Mouse (Mus musculus) layer of hippocampus, postnatal 14 days (tissue): ENCODE measurements at regions not wholly inside any gene's neighbourhood (a gene's known extent, or its start where the extent isn't known, plus 50 kb on each side); places are given as distances from the start of the nearest gene placed in this dataset.
"Not testable (repeated sequence)": the region's sequence is repeated elsewhere in the genome, so short reads cannot be mapped to it uniquely, and the experiment has no call there.

Experiments used
- DNase-seq, 2 experiments: peaks; one replicate each; pipeline ENCODE4 v3.0.0; 2021 to 2022; ENCODE audit warnings: low spot score in 2 of 2, mixed read lengths in 1 of 2

DNA sequence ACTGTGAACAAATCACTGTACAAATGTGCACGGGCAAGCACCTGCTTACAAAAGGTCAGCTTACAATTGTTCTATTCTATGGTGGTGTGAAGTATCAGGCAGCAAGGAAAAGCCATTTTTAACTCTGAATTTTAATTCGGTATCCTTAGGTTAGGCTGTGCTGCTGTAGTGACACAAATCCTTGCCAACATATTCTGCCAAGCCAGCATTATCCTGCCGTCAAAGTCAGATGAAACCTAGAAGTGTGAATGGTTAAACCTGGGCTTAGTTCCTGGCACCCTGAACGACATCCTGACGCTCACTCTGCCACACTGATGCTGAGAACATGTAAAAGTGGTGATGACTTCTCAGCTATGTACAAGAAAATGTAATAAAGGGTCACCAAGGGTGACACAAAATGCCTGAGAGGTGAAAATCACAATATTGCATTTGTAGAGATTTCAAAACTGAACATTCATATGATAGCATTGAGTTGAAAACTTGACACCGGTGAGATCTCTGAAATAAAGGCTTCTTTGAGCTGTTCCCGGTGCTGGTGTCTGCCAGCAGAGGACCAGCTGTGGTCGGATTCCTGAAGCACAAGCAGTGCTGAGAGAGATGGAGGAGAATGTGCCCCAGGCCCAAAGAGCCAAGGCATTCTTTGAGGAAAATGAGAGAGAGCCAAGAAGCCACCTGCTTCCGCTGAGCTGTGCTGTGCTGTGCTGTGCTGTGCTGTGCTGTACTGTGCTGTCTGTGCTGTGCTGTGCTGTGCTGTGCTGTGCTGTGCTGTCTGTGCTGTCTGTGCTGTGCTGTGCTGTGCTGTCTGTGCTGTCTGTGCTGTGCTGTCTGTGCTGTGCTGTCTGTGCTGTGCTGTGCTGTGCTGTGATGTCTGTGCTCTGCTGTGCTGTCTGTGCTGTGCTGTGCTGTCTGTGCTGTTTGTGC lies 195.9 kb downstream of the Tcp10c start:
- no peak for DNase-seq

DNA sequence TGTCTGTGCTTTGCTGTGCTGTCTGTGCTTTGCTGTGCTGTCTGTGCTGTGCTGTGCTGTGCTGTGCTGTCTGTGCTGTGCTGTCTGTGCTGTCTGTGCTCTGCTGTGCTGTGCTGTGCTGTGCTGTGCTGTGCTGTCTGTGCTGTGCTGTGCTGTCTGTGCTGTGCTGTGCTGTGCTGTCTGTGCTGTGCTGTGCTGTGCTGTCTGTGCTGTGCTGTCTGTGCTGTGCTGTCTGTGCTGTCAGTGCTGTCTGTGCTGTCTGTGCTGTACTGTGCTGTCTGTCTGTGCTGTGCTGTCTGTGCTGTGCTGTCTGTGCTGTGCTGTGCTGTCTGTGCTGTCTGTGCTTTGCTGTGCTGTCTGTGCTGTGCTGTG lies 196.5 kb downstream of the Tcp10c start:
- not testable (repeated sequence) for DNase-seq

DNA sequence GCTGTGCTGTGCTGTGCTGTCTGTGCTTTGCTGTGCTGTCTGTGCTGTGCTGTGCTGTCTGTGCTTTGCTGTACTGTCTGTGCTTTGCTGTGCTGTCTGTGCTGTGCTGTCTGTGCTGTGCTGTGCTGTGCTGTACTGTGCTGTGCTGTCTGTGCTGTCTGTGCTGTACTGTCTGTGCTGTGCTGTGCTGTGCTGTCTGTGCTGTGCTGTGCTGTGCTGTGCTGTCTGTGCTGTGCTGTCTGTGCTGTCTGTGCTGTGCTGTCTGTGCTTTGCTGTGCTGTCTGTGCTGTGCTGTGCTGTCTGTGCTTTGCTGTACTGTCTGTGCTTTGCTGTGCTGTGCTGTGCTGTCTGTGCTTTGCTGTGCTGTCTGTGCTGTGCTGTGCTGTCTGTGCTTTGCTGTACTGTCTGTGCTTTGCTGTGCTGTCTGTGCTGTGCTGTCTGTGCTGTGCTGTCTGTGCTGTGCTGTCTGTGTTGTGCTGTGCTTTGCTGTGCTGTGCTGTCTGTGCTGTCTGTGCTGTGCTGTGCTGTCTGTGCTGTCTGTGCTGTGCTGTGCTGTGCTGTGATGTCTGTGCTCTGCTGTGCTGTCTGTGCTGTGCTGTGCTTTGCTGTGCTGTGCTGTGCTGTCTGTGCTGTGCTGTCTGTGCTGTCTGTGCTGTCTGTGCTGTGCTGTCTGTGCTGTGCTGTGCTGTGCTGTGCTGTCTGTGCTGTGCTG lies 197.5 kb downstream of the Tcp10c start:
- DNase-seq, result not testable (repeated sequence)

DNA sequence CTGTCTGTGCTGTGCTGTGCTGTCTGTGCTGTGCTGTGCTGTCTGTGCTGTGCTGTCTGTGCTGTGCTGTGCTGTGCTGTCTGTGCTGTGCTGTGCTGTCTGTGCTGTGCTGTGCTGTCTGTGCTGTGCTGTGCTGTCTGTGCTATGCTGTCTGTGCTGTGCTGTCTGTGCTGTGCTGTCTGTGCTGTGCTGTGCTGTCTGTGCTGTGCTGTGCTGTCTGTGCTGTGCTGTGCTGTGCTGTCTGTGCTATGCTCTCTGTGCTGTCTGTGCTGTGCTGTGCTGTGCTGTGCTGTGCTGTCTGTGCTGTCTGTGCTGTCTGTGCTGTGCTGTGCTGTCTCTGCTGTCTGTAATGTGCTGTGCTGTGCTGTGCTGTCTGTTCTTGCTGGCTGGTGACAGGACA lies 198.5 kb downstream of the Tcp10c start:
- DNase-seq, result not testable (repeated sequence)

DNA sequence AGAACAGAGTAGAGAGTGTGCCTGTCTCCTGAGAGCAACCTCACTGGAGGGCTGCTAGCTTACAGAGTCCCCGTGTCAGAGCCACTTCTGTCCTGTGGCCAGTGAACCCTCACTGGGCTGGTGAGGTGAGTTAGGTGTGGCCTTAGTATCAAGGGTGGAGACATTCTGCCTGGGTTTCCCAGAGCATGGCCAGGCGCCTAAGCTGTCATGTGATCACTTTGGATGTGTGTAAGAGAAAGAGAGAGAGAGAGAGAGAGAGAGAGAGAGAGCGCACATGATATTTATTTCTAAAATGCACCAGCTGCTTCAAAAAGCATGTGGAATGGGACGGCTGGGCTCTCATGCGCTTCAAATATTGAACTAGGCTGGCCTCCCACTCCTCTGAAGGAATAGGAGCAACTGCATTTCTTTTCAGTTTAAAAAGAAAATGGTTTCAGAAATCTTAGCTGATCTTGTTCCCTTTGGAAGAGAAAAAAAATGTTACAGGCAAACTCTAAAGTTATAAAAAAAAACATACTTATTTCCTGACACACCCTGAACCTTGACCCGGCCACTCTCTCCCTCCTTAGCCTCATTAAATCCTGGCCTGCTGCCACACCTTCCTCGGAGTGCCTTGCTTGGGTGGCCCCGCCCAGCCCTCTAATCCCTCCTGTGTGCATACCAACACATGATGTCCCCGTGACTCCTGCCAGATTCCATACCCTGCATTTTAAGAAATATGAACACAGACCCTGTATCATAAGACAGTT lies 201.1 kb downstream of the Tcp10c start:
- DNase-seq, result not testable (repeated sequence)

DNA sequence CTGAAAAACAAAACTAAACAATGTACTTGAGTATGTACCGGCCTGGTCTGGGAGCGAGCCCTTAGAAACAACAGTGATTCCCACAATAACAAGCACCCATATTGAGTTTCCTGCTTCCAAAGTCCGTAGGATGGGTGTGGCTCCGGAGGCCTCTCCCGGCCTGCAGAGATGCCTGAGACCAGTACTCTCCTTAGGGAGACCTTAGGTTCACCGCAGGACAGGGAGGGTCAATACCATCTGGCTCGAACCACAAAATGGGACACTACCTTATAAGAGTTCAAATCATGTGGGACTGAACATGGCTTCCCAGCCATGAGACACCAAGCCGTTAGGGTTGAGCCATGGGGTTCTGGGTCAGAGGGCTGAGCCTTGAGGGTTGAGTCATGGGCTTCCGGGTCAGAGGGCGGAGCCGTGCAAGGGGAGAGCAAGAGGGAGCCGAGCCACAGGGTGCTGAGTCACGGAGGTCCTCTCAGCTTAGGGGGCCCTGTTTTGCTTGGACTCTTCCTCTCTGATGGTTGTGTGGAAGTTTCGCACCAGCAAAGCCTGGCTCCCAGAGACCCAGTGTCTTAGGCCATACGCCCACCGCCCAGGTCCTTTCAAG lies 201.8 kb downstream of the Tcp10c start:
- DNase-seq, result not testable (repeated sequence)

DNA sequence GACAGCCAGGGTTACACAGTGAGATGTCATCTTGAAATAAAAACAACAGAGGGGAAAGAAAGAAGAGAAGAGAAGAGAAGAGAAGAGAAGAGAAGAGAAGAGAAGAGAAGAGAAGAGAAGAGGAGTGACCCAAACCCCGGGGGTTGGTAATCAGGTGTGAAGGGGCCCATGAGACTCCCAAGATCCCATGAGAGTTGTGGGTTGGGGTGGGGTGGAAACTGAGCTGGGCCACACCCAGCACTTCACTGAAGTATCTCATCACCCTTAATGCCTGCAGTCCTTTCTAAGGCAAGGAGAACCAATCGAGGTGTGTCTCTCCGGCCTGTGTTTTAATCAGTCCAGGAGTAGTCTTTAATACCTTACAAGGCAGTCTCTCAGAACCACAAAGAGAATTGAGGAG lies 201.5 kb upstream of the Afdn start:
- no peak for DNase-seq

DNA sequence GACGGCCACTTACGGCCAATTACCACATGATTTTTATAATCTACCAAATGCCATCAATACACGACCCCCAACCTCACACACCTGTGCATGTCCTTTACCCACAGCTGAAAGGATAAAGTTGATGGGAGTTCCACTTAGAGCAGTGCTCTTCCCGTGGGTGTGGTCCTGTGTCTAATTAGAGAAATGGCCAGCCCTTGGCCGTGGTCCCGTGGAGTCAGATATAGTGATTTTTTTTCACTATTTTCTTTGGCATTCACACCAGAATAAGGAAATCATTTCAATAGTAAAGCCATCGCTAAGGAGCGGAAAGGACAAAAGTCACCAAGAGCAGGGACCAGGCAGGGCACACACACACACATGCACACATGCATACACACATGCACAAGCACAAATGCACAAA lies 199.0 kb upstream of the Afdn start:
- no peak for DNase-seq

DNA sequence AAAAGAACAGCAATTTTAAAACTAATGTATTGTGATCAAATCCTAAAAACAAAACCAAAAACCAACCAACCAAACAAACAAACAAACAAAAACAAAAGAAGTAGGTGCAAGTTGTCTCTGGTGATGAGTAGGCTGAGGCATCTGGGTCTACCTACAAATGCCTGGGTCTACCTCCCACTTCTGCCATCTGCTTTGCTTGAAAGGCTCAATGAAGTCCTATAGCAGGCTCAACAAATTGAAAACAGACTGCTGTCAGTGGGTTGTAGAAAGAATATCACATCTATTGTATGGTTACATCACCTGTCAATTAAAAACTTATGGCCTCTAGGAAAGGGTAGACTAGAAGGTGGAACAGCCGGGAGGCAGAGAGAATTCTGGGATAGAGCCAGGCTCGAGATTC lies 197.4 kb upstream of the Afdn start:
- peak in 1 of 2 experiments; percentile 58 for DNase-seq

DNA sequence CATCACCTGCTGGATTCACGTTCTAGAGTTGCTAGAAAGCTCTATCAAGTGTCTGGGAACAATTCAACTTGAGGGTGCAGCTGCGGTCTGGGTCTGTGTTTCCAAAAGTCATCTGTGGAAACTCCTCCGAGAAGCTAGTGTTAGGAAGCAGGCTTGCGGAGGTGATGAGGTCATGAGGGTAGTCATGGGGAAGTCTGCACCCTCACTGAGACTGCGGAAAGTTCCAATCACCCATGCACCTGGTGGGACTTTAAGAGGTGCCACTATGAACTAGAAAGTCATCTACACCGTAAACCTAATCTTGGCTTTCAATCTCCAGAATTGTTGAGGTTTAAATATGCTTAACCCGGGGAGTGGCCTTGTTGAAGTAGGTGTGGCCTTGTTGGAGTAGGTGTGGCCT lies 195.5 kb upstream of the Afdn start:
- no peak for DNase-seq

DNA sequence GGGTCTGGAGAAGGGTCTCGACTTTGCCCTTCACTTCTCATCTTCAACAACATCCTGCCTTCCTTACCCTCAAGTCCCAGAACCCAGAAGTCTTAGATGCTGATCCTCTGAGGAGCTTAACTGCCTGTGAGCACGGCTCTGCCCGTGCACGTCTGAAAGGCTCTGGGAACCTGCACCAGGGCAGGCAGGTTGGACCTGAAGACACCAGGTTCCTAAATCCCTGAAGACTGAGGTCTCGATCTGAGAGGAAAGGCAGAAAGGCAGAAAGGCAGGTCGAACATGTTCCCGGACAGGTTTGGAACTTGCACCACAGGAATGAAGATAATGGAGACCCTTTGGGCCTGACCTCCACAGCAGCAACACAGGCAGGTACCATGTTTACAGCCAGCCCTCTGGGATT lies 193.7 kb upstream of the Afdn start:
- no peak for DNase-seq

DNA sequence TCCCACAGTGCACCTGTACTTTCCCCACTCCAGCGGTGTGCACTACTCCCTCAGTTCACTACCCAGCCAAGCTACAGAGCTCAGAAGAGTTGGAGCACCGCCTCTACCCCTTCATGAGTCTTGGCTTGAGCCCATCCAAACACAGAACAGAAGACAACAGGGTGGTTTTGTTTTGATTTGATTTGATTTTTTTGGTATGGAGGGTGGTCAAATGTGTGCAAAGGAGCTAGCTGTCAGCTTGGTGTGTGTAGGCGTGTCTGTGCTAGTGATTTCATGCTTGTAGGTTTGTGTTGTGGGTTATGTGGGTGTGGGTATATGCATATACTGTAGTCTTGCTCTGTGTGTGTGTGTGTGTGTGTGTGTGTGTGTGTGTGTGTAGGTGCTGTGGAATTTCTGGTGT lies 193.2 kb upstream of the Afdn start:
- DNase-seq, result no peak

DNA sequence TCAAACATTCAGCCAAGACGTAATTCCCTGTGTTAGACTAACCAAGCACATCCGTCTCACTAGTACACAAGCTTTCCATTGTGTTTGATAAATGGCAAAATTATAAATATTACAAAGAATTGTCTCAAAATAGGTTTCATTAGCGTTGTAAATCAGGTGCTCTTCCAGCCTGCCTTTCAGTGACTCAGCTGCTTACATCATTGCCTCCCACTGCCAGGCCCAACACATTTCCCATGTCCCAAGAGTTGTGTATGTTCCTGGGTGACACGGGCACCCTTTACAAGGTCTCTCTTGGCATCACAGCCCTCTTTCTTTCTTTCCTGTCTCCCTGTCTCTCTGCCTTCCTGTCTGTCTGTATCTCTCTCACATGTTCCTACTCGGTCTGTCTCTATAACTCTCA lies 189.5 kb upstream of the Afdn start:
- no peak for DNase-seq

DNA sequence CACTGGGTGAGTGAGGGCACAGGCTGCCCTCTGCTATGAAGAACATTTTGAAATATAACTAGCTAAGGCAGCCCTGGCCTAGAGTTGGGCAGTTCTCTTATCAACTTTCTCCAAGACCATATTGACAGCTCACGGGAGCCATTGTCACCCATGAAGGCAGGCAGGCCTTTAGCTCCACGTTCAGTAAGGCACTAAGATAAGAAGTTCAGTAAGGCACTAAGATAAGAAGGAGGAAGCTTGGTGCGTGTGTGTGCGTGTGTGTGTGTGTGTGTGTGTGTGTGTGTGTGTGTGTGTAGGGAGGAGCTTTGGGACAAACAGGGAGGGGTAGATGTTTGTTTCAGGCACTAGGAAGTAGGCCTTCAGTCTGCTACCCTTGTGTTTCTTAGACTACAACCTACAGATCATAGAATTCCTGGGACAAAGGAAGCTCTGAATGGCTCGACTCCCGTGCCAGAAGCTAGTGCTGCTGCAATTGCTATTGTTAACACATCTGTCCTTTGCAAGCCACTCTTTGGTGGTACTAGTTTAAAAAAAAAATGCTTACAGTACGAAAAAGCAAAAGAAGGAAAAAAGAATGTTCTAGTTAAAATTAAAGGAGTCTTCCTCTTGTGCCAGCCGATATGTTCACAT lies 188.0 kb upstream of the Afdn start:
- no peak for DNase-seq

DNA sequence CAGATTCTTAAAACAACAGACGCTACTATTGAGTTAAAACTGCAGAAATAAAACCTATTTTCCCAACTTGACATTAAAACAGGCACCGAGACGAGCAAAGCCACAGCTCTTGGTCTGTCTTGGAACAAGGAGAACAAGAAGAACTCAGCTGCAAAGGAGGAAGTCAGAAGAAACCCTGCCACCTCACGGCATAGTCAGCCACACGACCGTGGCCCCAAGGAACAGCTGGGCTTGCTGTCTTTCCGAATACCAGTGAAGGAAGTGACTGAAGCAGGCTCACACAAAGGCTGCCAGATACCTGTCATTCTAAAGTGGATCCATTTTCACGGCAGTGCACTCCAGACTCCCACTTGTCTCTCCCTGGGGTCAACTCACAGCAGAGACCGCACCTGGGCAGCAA lies 187.3 kb upstream of the Afdn start:
- no peak for DNase-seq

DNA sequence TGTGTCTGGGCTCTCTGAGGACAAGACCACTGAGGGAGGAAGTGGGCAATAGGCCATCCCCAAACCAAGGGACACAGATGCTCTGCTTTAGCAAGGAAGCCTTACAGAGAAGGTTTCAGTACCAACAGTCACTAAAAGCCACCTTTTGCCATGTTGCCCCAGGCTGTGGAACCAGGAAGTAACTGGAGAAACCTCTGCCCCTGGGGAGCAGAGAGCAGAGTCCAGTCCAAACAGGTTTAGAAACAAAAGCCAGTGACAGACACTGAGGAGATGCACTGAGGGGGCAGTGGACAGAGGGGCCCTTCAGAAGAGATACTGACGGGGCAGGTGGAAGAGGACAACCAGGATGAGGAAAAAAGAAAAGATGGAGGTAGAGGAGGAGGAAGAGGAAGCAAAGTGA lies 186.2 kb upstream of the Afdn start:
- DNase-seq, result no peak

DNA sequence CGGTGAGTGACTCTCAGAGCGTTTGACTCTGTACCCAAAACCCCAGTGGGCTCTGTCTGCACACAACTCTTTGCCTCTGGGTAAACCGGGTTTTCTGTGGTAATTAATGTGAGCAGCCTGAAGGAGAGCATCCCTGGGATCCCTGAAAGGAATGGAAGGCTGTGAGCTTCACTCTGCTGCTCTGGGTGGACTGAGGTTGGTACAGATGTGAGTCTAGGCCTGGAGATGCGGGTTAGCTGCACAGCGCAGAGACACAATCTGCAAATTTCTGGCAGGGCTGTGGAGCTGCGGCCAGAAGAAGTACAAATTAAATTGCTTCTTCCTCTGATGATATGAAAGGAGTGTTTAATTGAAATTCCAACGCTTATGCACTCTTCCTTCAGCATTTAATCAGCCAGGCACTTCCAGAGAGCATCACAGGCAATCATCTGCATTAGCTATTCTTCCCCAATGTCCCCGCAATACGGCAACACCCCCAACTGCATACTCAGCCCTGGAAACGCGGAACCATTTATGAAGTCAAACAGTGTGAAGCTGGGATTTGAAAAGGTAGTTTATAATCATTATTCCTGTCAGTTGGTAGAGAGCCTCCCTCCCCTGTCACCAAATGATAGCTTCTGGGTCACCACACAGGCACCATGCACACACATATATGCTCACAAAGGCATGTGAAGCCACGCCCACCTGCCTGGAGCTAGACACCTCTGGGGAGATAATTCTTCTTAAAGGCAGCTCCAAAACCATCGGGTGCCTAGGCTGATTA lies 185.5 kb upstream of the Afdn start:
- DNase-seq, result no peak

DNA sequence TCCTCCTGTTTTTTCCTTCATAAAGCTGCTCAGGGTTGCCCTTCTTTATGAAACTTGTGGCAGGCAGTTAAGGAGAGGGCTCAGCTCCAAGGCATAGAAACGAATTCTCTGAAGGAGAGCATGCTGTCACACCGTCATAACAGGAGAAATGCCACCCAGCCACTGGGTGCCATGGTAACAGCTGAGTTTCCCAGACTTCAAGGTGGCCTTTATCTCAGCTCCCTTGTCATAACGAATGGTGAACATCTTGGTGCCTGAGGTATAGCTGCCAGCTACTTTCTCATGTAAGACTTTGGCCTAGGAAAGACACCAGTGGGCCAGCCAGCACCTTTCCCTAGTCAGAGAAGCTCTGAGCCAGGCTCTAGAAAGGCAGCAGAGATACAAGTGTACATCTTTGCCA lies 182.5 kb upstream of the Afdn start:
- no peak for DNase-seq

DNA sequence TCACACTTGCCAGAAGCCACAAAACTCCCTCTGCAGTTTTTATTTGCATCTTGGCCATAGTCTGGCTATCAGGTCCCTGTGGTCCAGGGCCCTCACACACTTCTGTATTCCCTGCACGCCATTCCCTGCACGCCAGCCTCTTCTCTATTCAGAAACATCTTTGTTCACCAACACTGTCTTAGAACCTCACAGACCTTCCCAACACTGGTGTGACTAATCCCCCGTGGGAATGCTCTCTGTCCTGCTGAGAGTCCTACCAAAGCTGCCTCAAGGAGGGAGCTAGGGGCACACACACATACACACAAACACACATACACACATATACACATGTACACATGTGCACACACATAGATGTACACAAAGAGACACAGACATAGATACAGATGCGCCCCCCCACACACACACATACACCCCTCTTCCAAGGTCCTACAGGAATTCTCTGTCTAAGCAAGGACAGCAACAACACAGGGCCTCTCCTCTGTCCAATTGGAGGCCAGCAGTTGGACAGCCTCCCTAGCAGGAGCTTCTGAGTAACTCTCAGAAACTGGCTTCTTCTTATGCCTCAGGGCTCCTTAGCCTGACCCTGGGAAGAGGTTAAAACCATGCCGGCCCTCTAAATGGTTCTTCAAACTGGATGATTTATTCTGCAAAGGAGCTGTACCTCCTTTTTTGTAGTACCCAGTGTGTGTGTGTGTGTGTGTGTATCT lies 179.0 kb upstream of the Afdn start:
- DNase-seq, result no peak
